ENCODE assay signal across 9 mouse cellular contexts in genomic region chr12:57543627-57543991, GRCm38 (mm10). TPM values are rescaled to one million over a fixed set of nuclear protein-coding genes. Genes with fewer than 3 reads are reported as not detected.
DNase-seq lines count a peak whose midpoint lies in the region; ATAC-seq lines count a peak whose summit lies in the region.
"Had no signal": no experiment of that assay in that cellular context is flagged by ENCODE, and none has a peak within 500 bp of the region (broad histone marks: within the 10 kb centered on the region; RNA-seq: fewer than 3 reads in every experiment).

No protein-coding gene starts in this region.

- no peaks in the 10 kb centered on the region for H3K9me3 ChIP-seq in kidney, embryonic 14.5 days (ENCODE audit: control insufficient read depth, low read length)
- no peaks in the 10 kb centered on the region for H3K9me3 ChIP-seq in embryonic facial prominence, embryonic 15.5 days (replicated peaks)
- H3K9me3 ChIP-seq in midbrain, embryonic 13.5 days: no peaks in the 10 kb centered on the region

- H3K4me1 ChIP-seq in kidney, embryonic 14.5 days (ENCODE audit: control insufficient read depth, insufficient read depth, low read length): peaks cover 10% of the 10 kb centered on the region; the same call in 1 of the 2 replicates
- peaks cover 42% of the 10 kb centered on the region for H3K4me1 ChIP-seq in embryonic facial prominence, embryonic 15.5 days
- peaks cover 34% of the 10 kb centered on the region for H3K4me1 ChIP-seq in midbrain, embryonic 13.5 days (replicated peaks)

- H3K27me3 ChIP-seq in kidney, embryonic 14.5 days (ENCODE audit: control insufficient read depth, insufficient read depth, low read length): peaks cover 89% of the 10 kb centered on the region
- peaks cover 90% of the 10 kb centered on the region for H3K27me3 ChIP-seq in embryonic facial prominence, embryonic 15.5 days
- peaks cover 95% of the 10 kb centered on the region for H3K27me3 ChIP-seq in midbrain, embryonic 13.5 days

- no peak overlapping the region for H3K4me2 ChIP-seq in kidney, embryonic 14.5 days (replicated peaks; ENCODE audit: low read depth, low read length)
- no peak overlapping the region for H3K4me2 ChIP-seq in embryonic facial prominence, embryonic 15.5 days (replicated peaks)
- H3K4me2 ChIP-seq in midbrain, embryonic 13.5 days (replicated peaks): peak overlapping the region; percentile 43

- no peak for DNase-seq in kidney, adult 8-10 months
- peak; percentile 42 for DNase-seq in large intestine, adult 2 months (ENCODE audit: low read depth, low spot score)
- DNase-seq in adrenal gland, adult (ENCODE audit: inconsistent age in 2 of 2, low spot score in 1 of 2): no peak
- DNase-seq: layer of hippocampus, adult 9-11 months; thymus, postnatal 25 days had no signal

- no peaks in the 10 kb centered on the region for H3K36me3 ChIP-seq in kidney, embryonic 14.5 days (ENCODE audit: control insufficient read depth, insufficient read depth, low read length)
- no peaks in the 10 kb centered on the region for H3K36me3 ChIP-seq in embryonic facial prominence, embryonic 15.5 days
- no peaks in the 10 kb centered on the region for H3K36me3 ChIP-seq in midbrain, embryonic 13.5 days

- 2% methylated on average over 10 of the region's 10 CpGs for WGBS in kidney, embryonic 14.5 days
- 2% methylated on average over 10 of the region's 10 CpGs for WGBS in embryonic facial prominence, embryonic 15.5 days
- 6% methylated on average over 10 of the region's 10 CpGs for WGBS in large intestine, adult 2 months
- 2% methylated on average over 10 of the region's 10 CpGs for WGBS in midbrain, embryonic 13.5 days

- peak overlapping the region; percentile 19; the same call in 1 of the 2 replicates for H3K4me3 ChIP-seq in kidney, embryonic 14.5 days (ENCODE audit: low read length)
- H3K4me3 ChIP-seq in embryonic facial prominence, embryonic 15.5 days (replicated peaks): peak overlapping the region; percentile 23
- peak overlapping the region; percentile 44 for H3K4me3 ChIP-seq in midbrain, embryonic 13.5 days (replicated peaks)

- no peak overlapping the region for H3K9ac ChIP-seq in kidney, embryonic 14.5 days (ENCODE audit: low read depth, low read length)
- H3K9ac ChIP-seq in embryonic facial prominence, embryonic 15.5 days: no peak overlapping the region
- H3K9ac ChIP-seq in midbrain, embryonic 13.5 days (replicated peaks): 0 out of 2 replicates have a peak overlapping the region, but pooled peaks have one; percentile 45

- no peak for ATAC-seq in kidney, embryonic 14.5 days (ENCODE audit: low FRiP score, low TSS enrichment)
- ATAC-seq in embryonic facial prominence, embryonic 15.5 days (ENCODE audit: insufficient number of reproducible peaks, low FRiP score, low TSS enrichment, low read depth): no peak
- no peak for ATAC-seq in midbrain, embryonic 13.5 days
- ATAC-seq in CD4-positive, CD25-positive, alpha-beta regulatory T cell, adult 4 months: no peak

- H3K27ac ChIP-seq in kidney, embryonic 14.5 days (ENCODE audit: low read depth, low read length): no peak overlapping the region
- H3K27ac ChIP-seq in embryonic facial prominence, embryonic 15.5 days (replicated peaks): no peak overlapping the region
- H3K27ac ChIP-seq in midbrain, embryonic 13.5 days: 0 out of 2 replicates have a peak overlapping the region, but pooled peaks have one; percentile 51

RNA-seq across cellular contexts. Expression of gene Foxa1, which starts 3.1 kb away (rescaled TPM):
- 1.5 and 1.6 TPM in 2 replicates for polyA plus RNA-seq in kidney, embryonic 14.5 days (2014; fragmentation: Nextera tagmentation; extraction: Ambion mirVana)
- polyA plus RNA-seq in embryonic facial prominence, embryonic 15.5 days (2015; fragmentation: Nextera tagmentation; extraction: Ambion mirVana): 2.1 and 3.9 TPM in 2 replicates
- polyA plus RNA-seq in large intestine, adult 2 months (2012; rRNA removed): 10.7 and 11.2 TPM in 2 replicates
- 3.0 and 3.8 TPM in 2 replicates for polyA plus RNA-seq in midbrain, embryonic 13.5 days (2015; fragmentation: Nextera tagmentation; extraction: Ambion mirVana)
- not detected for polyA plus RNA-seq in CD4-positive, CD25-positive, alpha-beta regulatory T cell, adult 4 months (2017; shearing (Covaris generic))

RNA-seq across cellular contexts. Expression of gene Ttc6, which starts 20.3 kb away (rescaled TPM):
- 0.22 and 0.47 TPM in 2 replicates for polyA plus RNA-seq in kidney, embryonic 14.5 days (2014; fragmentation: Nextera tagmentation; extraction: Ambion mirVana)
- polyA plus RNA-seq in embryonic facial prominence, embryonic 15.5 days (2015; fragmentation: Nextera tagmentation; extraction: Ambion mirVana): 1.2 and 1.4 TPM in 2 replicates
- 0.33 and 0.71 TPM in 2 replicates for polyA plus RNA-seq in large intestine, adult 2 months (2012; rRNA removed)
- 1.8 and 2.6 TPM in 2 replicates for polyA plus RNA-seq in midbrain, embryonic 13.5 days (2015; fragmentation: Nextera tagmentation; extraction: Ambion mirVana)
- not detected for polyA plus RNA-seq in CD4-positive, CD25-positive, alpha-beta regulatory T cell, adult 4 months (2017; shearing (Covaris generic))
